Mouse (Mus musculus) cerebellum, postnatal 4 days (tissue): Measurements from ENCODE around the gene Wdr6.

Source experiments
- DNase-seq, 2 experiments: peaks; one replicate each; pipeline ENCODE4 v3.0.0; 2022; ENCODE audit warnings: low spot score in 2 of 2, mixed read lengths in 1 of 2

Gene Wdr6

DNA sequence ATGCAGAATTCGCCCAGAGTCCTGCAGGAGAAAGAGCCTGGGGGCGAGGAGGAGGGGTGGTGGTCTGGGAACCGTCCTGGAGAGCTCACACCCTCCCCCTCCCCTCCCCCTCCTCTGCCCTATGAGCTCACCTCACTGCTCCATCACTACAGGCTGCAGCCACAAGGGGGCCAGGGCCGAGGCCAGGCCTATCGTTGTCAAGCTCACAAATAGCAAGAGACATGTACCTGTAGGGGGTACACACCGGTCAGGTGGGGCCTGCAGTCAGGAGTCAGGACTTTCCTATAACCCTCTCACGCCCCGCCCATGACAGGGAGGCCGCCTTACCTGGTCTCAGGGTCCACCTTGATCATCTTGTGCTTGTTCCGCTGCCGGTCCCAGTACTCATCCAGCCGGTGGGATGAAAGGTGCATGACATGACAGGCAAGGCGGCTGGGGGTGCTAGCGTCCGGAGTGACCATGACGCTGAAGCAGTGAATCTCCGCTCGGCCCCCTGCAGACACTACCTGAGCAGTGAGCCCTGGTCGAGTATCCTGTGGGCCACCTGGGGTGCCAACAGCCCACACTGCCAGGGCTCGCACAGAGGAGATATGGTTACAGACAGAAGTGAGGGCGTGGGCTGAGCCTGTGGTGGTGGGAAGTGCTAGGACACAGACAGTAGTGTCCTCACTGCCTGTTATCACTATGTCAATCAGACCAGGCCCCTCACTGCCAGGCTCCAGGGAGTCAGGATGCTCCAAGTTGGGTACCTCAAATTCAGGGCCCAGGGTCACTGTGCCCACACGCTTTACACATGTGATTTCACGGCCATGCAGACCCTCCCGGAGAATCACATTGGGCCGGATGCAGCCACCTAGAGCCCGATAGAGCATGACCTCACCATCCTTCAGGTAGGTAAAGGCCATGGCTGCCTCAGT, 4.5 kb downstream of the Wdr6 start:
- peak in 1 of 2 experiments; percentile 80 for DNase-seq

DNA sequence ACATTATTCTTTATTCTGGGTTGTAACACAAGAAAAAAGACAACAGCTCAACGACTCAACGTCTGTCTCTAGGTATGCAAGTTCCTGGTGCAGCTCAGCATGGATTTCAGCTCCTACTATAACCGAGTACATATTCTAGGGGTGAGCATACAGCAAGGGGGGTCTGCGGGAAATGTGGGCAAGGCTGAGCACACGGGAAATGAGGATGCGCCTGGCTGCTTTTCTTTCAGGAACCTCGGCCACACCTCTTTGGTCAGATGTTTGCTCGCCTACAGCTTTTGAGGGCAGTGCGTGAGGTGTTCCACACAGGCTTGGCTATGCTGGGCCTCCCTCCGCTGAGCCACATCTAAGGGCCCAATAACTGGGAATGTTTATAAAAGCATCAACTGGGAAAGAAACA, 6.2 kb downstream of the Wdr6 start:
- no peak for DNase-seq

DNA sequence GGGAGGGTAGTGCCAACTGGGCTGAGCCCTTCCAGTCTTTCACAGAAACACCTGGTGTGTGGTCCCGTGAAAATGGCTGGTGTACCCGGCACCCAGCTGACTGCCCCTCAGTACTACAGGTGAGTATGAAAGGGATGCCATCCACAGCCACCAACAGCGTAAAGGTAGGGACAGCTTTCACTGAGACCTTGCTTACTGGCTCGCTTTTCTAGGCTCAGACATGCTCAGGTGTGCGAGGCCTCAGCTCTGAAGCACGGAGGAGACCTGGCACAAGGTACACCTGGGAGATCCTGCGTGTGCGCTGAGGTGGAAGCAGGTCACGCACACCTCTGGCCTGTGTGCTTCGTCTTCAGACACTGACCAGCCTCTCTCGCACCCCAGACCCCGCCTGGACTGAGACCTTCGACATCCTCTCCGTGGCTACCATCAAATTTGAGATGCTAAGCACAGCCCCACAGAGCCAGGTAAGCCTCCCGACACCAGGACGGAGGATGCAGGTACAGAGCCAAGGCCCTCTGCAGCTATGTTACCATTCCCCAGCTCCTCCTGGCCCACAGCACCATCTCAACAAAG, 7.1 kb downstream of the Wdr6 start:
- DNase-seq: no peak

DNA sequence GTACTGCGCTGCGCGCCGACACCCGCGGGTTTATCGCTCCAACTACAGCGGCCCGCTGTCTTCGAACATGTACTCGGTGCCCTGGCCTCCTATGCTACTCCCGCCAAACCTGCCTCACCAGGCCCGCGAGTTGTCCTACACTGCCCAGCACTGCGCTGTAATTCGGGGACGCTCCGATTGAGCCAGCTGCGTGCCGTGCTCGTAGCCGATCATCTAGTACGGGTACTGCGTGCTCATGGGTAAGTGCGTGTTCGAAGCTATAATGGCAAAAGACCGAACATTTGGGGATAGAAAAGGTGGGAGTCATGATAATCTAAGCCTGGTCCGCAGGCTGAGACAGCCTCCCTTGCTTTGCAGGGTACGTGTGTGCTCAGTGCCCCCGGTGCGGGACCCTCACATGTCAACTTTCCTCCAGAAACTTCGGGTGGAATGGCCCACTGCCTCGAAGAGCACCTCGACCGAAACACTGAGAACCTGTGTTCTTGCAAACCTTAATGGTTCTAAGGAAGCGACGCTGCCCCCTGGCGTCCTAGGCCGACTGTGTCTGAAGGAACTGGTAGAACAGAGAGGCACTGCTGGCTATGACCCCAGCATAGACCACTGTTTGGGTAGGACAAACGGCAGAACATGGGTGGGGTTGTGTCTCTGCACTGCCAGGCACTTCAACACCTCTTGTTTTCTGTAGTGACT, 8.2 kb downstream of the Wdr6 start:
- peak; percentile 65 to 78 for DNase-seq

DNA sequence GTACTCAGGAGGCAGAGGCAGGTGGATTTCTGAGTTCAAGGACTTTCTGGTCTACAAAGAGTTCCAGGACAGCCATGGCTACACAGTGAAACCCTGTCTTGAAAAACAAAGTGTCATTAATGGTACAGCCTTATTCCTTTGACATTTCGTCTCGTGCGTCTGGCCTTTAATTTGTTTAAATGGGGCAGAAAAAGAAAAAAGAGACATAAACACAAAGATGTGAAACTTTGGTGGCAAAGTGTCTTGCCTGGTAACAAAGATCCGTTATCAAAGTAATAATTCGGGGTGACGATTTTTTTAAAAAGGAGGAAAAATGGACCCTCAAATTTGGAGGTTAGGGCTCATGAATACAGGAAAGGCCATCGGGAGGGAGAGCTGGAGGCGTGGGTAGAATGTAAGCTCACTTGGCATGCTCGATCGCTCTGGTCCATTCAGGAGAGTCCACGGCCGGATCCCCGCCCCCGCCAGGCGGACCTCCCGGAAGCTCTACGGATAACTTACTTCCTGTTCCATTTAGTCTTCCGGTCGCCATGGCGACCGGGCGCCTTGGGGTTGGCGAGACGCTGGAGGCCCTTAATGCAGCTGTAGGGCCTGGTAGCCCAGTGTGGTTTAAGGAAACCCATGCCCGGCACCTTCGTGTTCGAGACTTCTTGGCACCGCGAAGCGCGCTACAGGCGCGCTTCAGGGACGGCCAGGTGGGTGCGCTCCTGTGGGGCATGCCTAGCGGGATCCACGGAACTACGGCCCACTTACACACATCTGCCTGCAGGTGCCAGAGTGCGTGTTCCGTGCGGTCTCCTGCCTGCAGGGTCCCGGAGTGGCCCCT, 8.9 kb downstream of the Wdr6 start, which contains the start of gene Dalrd3:
Gene Dalrd3 (plus strand): TSS at position 506 of the 826 bp plus-strand sequence.
- DNase-seq: peak; percentile 79 to 88

DNA sequence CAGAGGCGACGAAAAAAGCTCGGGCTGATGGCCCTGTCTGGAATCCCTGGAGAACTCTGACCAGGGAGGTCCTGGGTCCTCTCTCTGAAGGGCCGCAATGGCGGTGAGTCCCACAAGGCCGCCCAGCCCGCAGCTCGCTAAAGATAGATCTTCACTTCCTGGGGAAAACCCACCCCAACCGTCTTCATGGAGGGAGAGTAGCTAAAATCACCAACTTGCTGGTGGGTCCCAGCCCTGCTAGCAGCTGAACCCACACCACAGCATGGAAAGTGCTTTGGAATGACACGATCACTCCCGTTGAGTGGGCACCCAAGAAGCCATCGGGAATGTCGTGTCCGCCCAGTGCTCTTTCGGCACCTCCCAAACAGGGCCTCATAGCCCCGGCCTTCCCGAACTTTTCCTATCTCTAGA, 10.0 kb downstream of the Wdr6 start:
- DNase-seq: no peak

DNA sequence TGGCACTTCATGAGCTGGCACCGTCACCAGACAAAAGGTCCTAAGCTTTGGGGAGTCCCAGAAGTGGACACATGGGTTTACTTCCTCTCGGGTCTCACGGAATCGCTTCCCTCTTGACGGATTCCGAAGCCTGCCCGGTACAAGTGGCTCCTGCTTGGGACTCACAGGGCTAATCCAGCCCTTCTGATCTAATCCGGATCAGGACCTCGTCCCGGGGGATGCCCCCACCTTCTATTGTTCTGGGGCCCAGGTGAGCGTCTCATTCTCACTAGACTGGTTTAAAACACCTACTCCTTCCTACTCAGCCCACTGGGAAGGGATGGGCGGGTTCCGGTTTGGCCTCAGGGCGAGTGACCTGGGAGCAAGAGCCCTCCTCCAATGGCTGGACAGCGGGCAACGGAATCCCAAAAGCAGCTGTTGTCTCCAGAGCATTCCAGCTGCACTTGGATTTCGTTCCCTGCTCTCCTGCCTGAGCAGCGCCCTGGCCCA, 10.6 kb downstream of the Wdr6 start:
- DNase-seq: peak in 1 of 2 experiments; percentile 19

DNA sequence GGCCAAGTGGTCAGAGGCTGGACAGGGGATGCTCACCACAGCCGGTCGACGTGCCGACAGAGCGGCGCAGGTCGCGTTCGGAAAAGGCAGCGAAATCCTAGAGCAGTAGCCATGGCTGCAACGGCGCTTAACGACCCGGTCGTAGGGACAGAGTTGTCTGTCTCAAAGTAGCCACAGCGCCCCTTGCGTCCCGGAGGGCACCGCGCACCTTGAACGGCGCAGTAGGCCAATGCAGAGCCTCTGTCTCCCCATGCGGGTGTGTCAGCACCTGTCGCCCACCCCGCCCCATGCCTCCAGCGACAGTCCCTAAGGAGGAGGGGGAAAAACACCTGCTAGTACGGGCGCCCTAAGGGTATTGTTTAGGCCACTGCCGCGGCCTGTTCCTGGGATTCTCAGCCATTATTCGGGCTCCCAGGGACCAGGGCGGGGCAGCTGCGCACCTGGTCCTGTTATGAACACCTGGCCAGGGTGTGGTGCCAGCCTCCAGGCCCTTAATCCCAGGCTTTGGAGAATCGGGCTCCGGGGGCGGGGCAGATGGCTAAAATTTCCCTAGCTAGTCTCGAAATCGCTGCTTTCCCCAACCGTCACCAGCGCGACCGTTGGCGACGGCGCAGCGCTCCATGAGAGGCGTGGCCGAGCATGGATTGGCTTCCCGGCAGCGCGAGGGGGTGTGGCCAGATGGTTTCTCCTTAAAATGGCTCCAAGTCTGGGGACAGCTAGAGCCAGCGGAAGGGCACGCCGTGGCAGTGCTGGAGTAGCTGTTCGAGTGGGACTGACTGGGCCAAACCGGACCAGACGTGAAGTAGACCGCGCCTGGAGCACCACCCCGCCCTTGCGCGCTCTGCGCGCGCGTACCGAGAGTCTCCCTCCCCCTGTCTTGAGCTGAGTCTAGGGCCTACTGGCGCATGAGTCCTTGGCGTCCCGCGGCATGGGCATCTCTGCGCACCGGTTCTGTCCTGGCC, 11.4 kb downstream of the Wdr6 start, which contains the start of gene Ndufaf3:
Gene Ndufaf3 (minus strand): TSS at position 620 of the 962 bp plus-strand sequence.
- peak; percentile 89 to 96 for DNase-seq

DNA sequence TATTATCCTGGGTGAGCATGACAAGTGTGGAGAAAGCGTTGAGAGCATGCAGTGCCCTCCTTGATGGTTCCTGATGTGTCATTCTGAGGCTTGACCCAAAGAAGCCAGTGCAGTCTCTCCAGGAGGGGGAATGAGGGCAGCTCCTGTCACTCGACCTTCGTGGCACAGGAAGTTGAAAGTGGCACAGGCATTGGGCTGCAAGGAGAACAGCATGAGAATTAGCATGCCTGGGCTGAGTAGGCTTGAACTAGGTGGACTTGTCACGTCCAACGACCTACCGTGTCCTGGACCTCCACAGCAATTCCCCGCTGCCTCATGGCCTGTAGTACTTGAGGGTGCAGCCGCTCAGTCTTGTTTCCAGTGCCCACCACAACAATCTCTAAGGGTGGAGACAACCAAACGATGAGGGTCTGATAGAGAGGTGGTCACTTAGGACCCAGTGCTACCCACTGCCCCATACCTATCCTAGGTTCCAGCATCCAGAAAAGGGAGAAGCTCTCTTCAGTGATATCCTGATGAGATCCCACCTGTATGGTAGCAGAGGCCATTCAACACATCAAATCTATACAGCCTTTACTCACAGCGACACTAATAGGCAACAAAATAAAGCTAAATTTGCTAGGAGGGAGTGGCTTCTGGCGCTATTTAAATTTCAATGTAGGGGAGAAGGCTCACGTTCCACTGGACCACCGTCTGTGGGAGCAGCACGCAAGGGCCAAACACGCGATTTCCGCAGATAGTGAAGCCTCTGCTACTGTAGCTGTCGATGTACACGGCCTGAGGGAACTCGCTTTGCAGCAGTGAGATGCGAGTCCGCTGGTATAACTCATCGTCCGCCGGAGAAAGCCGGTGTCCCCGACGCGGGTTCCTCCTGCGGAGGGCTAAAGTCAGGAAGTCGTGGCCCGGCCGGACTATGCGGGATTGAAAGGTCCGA, 12.4 kb downstream of the Wdr6 start:
- DNase-seq: no peak

DNA sequence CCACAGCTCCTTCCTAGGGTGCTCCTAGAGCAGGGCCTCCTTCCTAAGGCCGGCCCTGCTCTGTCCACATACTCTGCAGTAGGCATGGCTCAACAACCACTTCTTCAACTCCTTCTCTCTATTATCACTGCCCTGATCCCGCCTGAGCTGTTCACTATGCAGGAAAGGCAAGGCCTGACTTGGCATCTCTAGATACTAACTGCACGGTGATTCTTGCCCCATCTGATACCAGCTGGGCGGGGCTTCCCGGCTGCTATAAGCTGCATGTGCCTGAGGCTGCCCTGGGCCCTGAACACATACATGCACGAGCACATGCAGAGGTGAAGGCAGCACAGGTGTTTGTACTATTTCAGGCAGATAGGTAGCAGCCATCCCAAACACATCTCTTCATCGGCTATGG, 14.4 kb downstream of the Wdr6 start:
- no peak for DNase-seq

DNA sequence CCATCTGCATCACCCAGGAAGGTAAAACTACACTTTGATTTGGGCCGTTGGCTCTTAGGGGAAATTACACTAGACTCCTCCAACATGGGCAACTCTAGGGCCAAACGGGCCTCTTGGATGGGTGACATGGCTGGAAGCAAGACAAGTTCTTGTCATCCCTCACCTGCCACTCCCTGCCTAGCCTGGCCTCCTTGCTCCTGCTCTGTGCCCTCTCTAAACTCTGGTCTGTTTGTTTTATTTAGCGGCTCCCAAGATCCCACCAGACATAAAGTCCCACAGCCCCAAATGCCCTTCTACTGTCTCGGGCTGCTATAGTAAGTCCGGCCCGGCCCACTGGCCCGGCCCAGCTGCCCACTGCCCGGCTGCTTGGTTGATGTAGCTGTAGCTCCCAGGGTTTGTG, 14.9 kb downstream of the Wdr6 start:
- DNase-seq: no peak

DNA sequence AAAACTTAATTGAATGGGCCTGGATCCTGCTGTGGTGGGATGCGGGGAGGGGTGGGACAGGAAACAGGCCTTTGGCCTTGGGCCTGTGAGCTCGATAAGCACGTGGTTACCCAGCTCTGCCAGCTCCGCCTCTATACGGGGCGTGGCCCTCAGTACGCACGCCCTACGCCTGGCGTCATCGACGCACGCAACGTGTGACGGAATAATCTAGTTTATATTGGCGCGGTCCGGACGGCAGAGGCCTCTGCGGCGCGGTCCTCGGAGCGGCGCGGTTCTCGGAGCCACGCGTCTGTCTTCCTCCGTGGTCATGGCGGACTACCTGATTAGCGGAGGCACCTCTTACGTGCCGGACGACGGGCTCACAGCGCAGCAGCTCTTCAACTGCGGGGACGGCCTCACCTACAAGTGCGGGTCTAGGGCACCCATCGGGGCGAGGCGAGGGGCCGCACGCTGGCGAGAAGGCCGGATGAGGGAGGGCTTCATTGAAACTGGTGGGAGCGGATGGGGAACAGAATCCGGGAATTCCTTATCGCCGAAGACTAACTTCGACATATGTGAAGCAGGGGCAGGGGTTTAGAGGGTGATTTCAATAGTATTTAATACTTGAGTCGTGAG, 18.2 kb downstream of the Wdr6 start, which contains the start of gene Impdh2:
Gene Impdh2 (plus strand): TSS at position 60 of the 615 bp plus-strand sequence.
- DNase-seq: peak; percentile 81 to 93

DNA sequence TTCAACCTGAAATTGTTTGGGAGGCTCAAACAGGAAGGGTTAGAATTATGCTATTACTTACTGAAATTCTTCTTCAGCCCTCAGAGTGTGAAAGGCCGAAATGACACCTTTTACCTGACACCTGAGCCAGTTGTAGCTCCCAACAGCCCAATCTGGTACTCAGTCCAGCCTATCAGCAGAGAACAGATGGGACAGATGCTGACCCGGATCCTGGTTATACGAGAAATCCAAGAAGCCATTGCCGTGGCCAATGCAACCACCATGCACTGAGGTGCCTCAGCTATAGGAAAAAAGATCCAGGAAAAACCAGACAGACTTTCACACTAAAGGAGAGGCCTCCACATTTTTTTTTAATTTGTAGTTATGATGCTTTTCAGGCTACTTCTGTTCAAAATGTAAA, 19.4 kb downstream of the Wdr6 start:
- DNase-seq: no peak

DNA sequence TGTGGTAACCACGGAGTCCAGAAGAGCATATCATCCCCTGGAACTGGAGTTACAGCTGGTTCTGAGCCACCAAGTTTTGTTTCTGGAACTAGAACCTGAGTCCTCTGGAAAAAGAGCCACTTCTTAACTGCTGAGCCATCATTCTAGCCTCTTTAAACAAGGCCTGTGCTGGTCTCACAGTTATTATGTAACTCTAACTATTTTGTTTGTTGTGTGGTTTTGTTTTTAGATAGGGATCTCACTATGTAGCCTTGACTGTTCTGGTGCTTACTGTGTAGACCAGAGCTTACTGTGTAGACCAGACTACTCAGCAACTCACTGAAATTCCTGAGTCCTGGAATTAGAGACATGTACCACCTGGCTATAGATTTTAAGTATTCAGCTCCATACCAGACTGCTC, 31.7 kb downstream of the Wdr6 start:
- no peak for DNase-seq

DNA sequence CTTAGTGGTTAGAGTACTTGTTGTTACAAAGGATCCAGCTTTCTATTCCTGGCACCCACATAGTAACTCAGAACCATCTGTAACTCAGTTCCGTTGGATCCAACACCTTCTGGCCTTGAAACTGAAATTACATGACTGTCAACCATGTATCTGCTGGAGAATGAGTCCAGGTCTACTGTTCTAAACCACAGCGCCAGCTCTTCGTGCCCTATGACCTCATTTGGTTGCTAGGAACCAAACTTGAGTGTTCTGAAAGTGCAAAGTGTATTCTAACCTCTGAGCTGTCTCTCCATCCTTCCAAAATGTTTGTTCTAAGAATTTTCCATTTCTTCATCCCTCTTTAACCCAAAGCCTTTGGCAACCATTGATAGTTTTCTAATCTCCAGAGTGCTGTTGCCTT, 32.6 kb downstream of the Wdr6 start:
- no peak for DNase-seq

DNA sequence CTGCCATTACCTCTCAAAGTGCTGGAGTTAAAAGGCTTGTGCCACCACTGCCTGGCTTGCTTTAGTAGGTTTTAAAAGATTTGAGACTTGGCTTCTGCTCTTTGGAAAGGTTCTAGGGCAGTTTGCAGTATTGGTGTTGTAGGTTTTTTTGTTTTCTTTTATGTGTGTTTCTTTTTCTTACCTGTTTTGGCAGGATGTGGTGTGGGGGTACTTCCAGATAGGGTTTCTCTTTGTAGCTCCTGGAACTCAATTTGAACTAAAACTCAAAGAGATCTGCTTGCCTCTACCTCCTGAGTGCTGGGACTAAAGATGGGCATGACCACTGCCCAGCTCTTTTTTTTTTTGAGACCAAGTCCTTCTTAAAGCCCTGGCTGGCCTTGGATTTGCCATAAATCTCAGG, 37.7 kb downstream of the Wdr6 start:
- DNase-seq: no peak

DNA sequence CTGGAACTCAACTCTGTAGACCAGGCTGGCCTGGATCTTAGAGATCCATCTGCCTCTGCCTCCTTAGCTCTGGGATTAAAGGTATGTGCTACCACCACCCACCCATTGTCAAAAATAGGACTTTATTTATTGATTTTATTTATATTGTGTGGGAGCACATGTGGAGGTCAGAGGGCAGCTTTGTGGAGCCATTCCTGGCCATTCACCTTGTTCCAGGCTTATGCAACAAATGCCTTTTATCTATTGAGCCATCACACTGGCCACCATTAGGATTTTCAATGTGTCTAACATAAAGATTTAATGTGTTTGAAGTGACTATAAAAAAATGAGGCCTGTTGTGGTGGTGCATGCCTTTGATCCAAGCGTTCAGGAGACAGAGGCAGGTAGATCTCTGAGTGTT, 47.0 kb downstream of the Wdr6 start:
- no peak for DNase-seq

DNA sequence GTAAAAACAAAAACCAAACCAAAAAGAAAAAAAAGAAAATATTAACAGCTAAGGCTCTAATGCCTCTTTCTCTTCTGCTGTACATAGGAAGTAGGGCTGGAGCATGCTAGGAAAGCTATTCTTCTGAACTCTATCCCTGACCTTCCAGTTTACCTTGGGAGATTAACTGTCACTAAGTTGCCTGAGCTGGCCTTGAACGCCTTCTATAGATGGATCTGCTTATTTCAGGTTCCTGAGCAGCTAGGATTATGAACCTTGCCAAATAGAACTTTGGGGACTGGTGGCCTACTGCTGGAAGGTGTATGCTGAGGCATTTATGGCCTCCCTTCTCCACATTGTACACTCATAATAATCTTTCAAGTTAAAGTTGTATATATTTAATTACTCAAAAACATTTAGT, 47.6 kb downstream of the Wdr6 start:
- no peak for DNase-seq

DNA sequence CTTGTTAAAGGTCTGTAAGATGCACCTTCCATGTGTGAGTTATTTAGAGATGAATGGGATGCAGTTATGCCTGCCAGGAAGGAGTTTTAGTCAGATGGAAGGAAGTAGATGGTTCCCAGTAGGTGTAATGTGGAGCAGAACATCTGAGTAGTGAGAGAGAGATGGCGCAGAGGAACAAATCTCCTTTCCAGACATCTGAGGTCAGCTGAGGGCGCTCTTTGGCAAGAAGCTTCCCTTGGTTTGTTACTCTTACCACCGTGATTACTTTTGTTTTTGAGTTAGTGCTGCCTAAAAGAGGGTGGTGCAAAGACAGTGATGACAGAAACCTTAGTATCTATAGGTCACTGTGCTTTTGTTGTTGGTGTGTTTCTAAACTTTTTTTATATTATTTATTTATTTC, 53.1 kb downstream of the Wdr6 start:
- DNase-seq: no peak
